In the genomic region with DNA sequence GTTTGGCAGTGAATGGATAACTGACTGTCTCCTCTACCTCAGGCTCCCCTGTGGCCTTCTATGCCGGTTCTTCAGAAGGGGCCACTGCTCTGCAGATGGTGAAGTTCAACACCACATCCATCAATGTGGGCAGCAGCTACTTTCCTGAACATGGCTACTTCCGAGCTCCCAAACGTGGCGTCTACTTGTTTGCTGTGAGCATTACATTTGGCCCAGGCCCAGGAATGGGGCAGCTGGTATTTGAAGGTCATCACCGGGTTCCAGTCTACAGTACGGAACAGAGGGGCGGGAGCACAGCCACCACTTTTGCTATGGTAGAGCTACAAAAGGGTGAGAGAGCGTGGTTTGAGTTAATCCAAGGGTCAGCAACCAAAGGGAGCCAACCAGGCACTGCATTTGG, we compare ENCODE assay signal across 28 mouse cellular contexts. TPM values are rescaled to one million over a fixed set of nuclear protein-coding genes. Genes with fewer than 3 reads are reported as not detected.
A peak's percentile ranks its signal among the peaks of the same experiment; 100 is the strongest.
DNase-seq lines count a peak whose midpoint lies in the region; ATAC-seq and TF ChIP-seq lines count a peak whose summit lies in the region.
"Had no signal": no experiment of that assay in that cellular context is flagged by ENCODE, and none has a peak within 500 bp of the region (broad histone marks: within the 10 kb centered on the region; RNA-seq: fewer than 3 reads in every experiment).

No protein-coding gene starts in this region.

- intact Hi-C loops in heart, adult 2 months (cut with DNase I) = no loop called here

- H3K4me1 ChIP-seq in forebrain, embryonic 11.5 days (replicated peaks; ENCODE audit: control insufficient read depth, insufficient read depth, low read length) = no peaks in the 10 kb centered on the region
- no peaks in the 10 kb centered on the region for H3K4me1 ChIP-seq in forebrain, embryonic 10.5 days
- H3K4me1 ChIP-seq in heart, postnatal 0 days (ENCODE audit: control insufficient read depth, insufficient read depth) = no peaks in the 10 kb centered on the region
- H3K4me1 ChIP-seq in heart, adult 2 months (ENCODE audit: control insufficient read depth, insufficient read depth, low read length) = no peaks in the 10 kb centered on the region; the same call in 1 of the 2 replicates
- no peaks in the 10 kb centered on the region for H3K4me1 ChIP-seq in lung, embryonic 14.5 days (ENCODE audit: insufficient read depth)
- H3K4me1 ChIP-seq: forebrain, embryonic 15.5 days; hindbrain, embryonic 15.5 days; intestine, embryonic 15.5 days; kidney, embryonic 15.5 days had no signal

- H3K4me2 ChIP-seq in forebrain, embryonic 11.5 days (ENCODE audit: low read depth, low read length, severe bottlenecking) = no peak overlapping the region
- no peak overlapping the region for H3K4me2 ChIP-seq in heart, postnatal 0 days (ENCODE audit: low read depth, low read length)
- H3K4me2 ChIP-seq in lung, embryonic 14.5 days = no peak overlapping the region
- H3K4me2 ChIP-seq: forebrain, embryonic 15.5 days; hindbrain, embryonic 15.5 days; intestine, embryonic 15.5 days; kidney, embryonic 15.5 days had no signal

- H3K27ac ChIP-seq in forebrain, embryonic 11.5 days (ENCODE audit: low read depth, low read length) = no peak overlapping the region
- no peak overlapping the region for H3K27ac ChIP-seq in forebrain, embryonic 10.5 days
- peak overlapping the region; percentile 32; the same call in 1 of the 2 replicates for H3K27ac ChIP-seq in heart, postnatal 0 days (ENCODE audit: low read depth)
- no peak overlapping the region for H3K27ac ChIP-seq in heart, adult 2 months
- no peak overlapping the region for H3K27ac ChIP-seq in lung, embryonic 14.5 days (ENCODE audit: low read depth)
- H3K27ac ChIP-seq: forebrain, embryonic 15.5 days; hindbrain, embryonic 15.5 days; intestine, embryonic 15.5 days; kidney, embryonic 15.5 days had no signal

- H3K9ac ChIP-seq in forebrain, embryonic 11.5 days (ENCODE audit: low read length) = no peak overlapping the region
- H3K9ac ChIP-seq in heart, postnatal 0 days (replicated peaks; ENCODE audit: low read depth, low read length) = no peak overlapping the region
- H3K9ac ChIP-seq in heart, adult 2 months (ENCODE audit: low read depth, low read length) = no peak overlapping the region
- no peak overlapping the region for H3K9ac ChIP-seq in lung, embryonic 14.5 days
- H3K9ac ChIP-seq: forebrain, embryonic 15.5 days; hindbrain, embryonic 15.5 days; intestine, embryonic 15.5 days; kidney, embryonic 15.5 days had no signal

- TF ChIP-seq POLR2A in heart, adult 2 months (IDR thresholded peaks at IDR 0.05; ENCODE audit: insufficient read depth, low read depth, low read length) = no peak

- H3K36me3 ChIP-seq in forebrain, embryonic 11.5 days (ENCODE audit: control insufficient read depth, insufficient read depth, low read length) = peaks cover 5% of the 10 kb centered on the region; the same call in 1 of the 2 replicates
- peaks cover 93% of the 10 kb centered on the region for H3K36me3 ChIP-seq in forebrain, embryonic 10.5 days (replicated peaks)
- peaks cover 52% of the 10 kb centered on the region for H3K36me3 ChIP-seq in heart, postnatal 0 days (replicated peaks; ENCODE audit: control insufficient read depth, insufficient read depth, low read length)
- peaks cover 4% of the 10 kb centered on the region for H3K36me3 ChIP-seq in heart, adult 2 months (ENCODE audit: control insufficient read depth, insufficient read depth, low read length)
- H3K36me3 ChIP-seq in lung, embryonic 14.5 days (ENCODE audit: insufficient read depth) = peaks cover 73% of the 10 kb centered on the region; the same call in 1 of the 2 replicates

- WGBS in forebrain, embryonic 11.5 days = 88% methylated on average over 8 of the region's 8 CpGs
- 92% methylated on average over 8 of the region's 8 CpGs for WGBS in forebrain, embryonic 10.5 days
- 31% methylated on average over 8 of the region's 8 CpGs for WGBS in heart, postnatal 0 days
- WGBS in heart, adult 2 months = 53% methylated on average over 8 of the region's 8 CpGs
- WGBS in lung, embryonic 14.5 days = 54% methylated on average over 8 of the region's 8 CpGs

- no peak for TF ChIP-seq EP300 in heart, postnatal 0 days (IDR thresholded peaks at IDR 0.05; ENCODE audit: low read depth)
- no peak for TF ChIP-seq EP300 in heart, adult 2 months (IDR thresholded peaks at IDR 0.05; ENCODE audit: insufficient read depth, low read depth, low read length)

- no peak for ATAC-seq in forebrain, embryonic 11.5 days (replicated peaks; ENCODE audit: low FRiP score)
- ATAC-seq in heart, postnatal 0 days (ENCODE audit: insufficient read depth, low read depth) = peak; percentile 64
- no peak for ATAC-seq in lung, embryonic 14.5 days (ENCODE audit: insufficient read depth)
- ATAC-seq: CD4-positive, CD25-positive, alpha-beta regulatory T cell, adult 4 months; forebrain, embryonic 15.5 days; intestine, embryonic 15.5 days had no signal

- DNase-seq in forebrain, embryonic 11.5 days (ENCODE audit: low spot score) = peak; percentile 37
- DNase-seq in forebrain, embryonic 10.5 days (ENCODE audit: extremely low spot score, low spot score) = no peak
- peak; percentile 46 for DNase-seq in heart, postnatal 0 days (ENCODE audit: low spot score)
- no peak for DNase-seq in heart, adult 2 months
- DNase-seq in lung, embryonic 14.5 days = peak; percentile 12
- no peak for DNase-seq in lung, postnatal 14 days
- peak; percentile 66 for DNase-seq in adrenal gland, postnatal 14 days
- no peak for DNase-seq in thymus, postnatal 10 days (ENCODE audit: low spot score in 2 of 2)
- DNase-seq: cerebellum, adult 9-10 months; gastrocnemius, postnatal 14 days; layer of hippocampus, postnatal 36 days; lung, adult 18-20 months; lung, postnatal 4 days; midbrain, embryonic 14.5 days; right cerebral cortex, adult 18-20 months; right cerebral cortex, postnatal 4 days; thymus, adult 2 months had no signal

- H3K9me3 ChIP-seq in forebrain, embryonic 11.5 days (ENCODE audit: control insufficient read depth, low read length) = no peaks in the 10 kb centered on the region
- H3K9me3 ChIP-seq in forebrain, embryonic 10.5 days = peaks cover 3% of the 10 kb centered on the region
- H3K9me3 ChIP-seq in heart, postnatal 0 days (replicated peaks; ENCODE audit: control insufficient read depth, low read length) = no peaks in the 10 kb centered on the region
- no peaks in the 10 kb centered on the region for H3K9me3 ChIP-seq in lung, embryonic 14.5 days (ENCODE audit: low read depth, low read length)
- H3K9me3 ChIP-seq: forebrain, embryonic 15.5 days; hindbrain, embryonic 15.5 days; intestine, embryonic 15.5 days; kidney, embryonic 15.5 days had no signal

- no peak overlapping the region for H3K4me3 ChIP-seq in forebrain, embryonic 11.5 days (ENCODE audit: low read depth, low read length)
- no peak overlapping the region for H3K4me3 ChIP-seq in forebrain, embryonic 10.5 days
- H3K4me3 ChIP-seq in heart, postnatal 0 days (ENCODE audit: low read depth, low read length) = no peak overlapping the region
- no peak overlapping the region for H3K4me3 ChIP-seq in heart, adult 2 months
- H3K4me3 ChIP-seq in lung, embryonic 14.5 days (ENCODE audit: low read depth, low read length) = no peak overlapping the region
- H3K4me3 ChIP-seq: forebrain, embryonic 15.5 days; hindbrain, embryonic 15.5 days; intestine, embryonic 15.5 days; kidney, embryonic 15.5 days had no signal

- no peak for TF ChIP-seq CTCF in heart, postnatal 0 days (IDR thresholded peaks at IDR 0.05; ENCODE audit: low read depth)
- no peak for TF ChIP-seq CTCF in heart, adult 2 months (IDR thresholded peaks at IDR 0.05)
- no peak for TF ChIP-seq CTCF in lung, embryonic 14.5 days (IDR thresholded peaks at IDR 0.05; ENCODE audit: low read depth)

- H3K27me3 ChIP-seq in forebrain, embryonic 11.5 days (ENCODE audit: control insufficient read depth, insufficient read depth, low read length) = no peaks in the 10 kb centered on the region
- H3K27me3 ChIP-seq in forebrain, embryonic 10.5 days (ENCODE audit: poor library complexity, severe bottlenecking) = no peaks in the 10 kb centered on the region
- H3K27me3 ChIP-seq in heart, postnatal 0 days (ENCODE audit: control insufficient read depth, insufficient read depth, low read length) = no peaks in the 10 kb centered on the region
- no peaks in the 10 kb centered on the region for H3K27me3 ChIP-seq in heart, adult 2 months (ENCODE audit: control insufficient read depth, insufficient read depth, low read length)
- H3K27me3 ChIP-seq in lung, embryonic 14.5 days (ENCODE audit: insufficient read depth, low read length) = no peaks in the 10 kb centered on the region
- H3K27me3 ChIP-seq: forebrain, embryonic 15.5 days; hindbrain, embryonic 15.5 days; intestine, embryonic 15.5 days; kidney, embryonic 15.5 days had no signal

- H3K79me2 ChIP-seq in heart, adult 2 months (replicated peaks; ENCODE audit: control insufficient read depth, insufficient read depth, low read length) = no peaks in the 10 kb centered on the region

RNA-seq across cellular contexts. Expression of a gene that starts 27.6 kb away (rescaled TPM):
- 7.2 and 7.6 TPM in 2 replicates for polyA plus RNA-seq in forebrain, embryonic 11.5 days (2014; fragmentation: Nextera tagmentation; extraction: Ambion mirVana)
- 6.2 and 6.7 TPM in 2 replicates for polyA plus RNA-seq in forebrain, embryonic 10.5 days (2016; fragmentation: Nextera tagmentation; extraction: Ambion mirVana)
- 41.7 and 85.7 TPM in 2 replicates for total RNA-seq in heart, postnatal 0 days (2014; rRNA removed; ENCODE audit: low replicate concordance)
- 18.7 and 20.4 TPM in 2 replicates for polyA plus RNA-seq in heart, postnatal 0 days (2015; fragmentation: Nextera tagmentation; extraction: Ambion mirVana)
- 10 to 100 TPM; 30.4 to 44.1 TPM for total RNA-seq in heart, adult 2 months (2021)
- 17.6 and 29.4 TPM in 2 replicates for polyA plus RNA-seq in heart, adult 2 months (2012; rRNA removed)
- polyA plus RNA-seq in lung, embryonic 14.5 days (2014; fragmentation: Nextera tagmentation; extraction: Ambion mirVana) = 9.9 and 12.1 TPM in 2 replicates
- total RNA-seq in adrenal gland, postnatal 14 days (2021) = 34.2 and 35.1 TPM in 2 replicates
- total RNA-seq: megakaryocyte-erythroid progenitor cell, adult 5-6 weeks had no signal

RNA-seq across cellular contexts. Expression of a gene that starts 28.3 kb away (rescaled TPM):
- 3.7 and 5.4 TPM in 2 replicates for polyA plus RNA-seq in forebrain, embryonic 11.5 days (2014; fragmentation: Nextera tagmentation; extraction: Ambion mirVana)
- 1.3 and 2.2 TPM in 2 replicates for polyA plus RNA-seq in forebrain, embryonic 10.5 days (2016; fragmentation: Nextera tagmentation; extraction: Ambion mirVana)
- 0.31 and 3.1 TPM in 2 replicates for total RNA-seq in heart, postnatal 0 days (2014; rRNA removed; ENCODE audit: low replicate concordance)
- polyA plus RNA-seq in heart, postnatal 0 days (2015; fragmentation: Nextera tagmentation; extraction: Ambion mirVana) = 0.92 and 1.7 TPM in 2 replicates
- 10 to 100 TPM; 11.5 to 12.9 TPM for total RNA-seq in heart, adult 2 months (2021)
- polyA plus RNA-seq in heart, adult 2 months (2012; rRNA removed) = 14.2 and 15.2 TPM in 2 replicates
- 4.9 and 5.2 TPM in 2 replicates for polyA plus RNA-seq in lung, embryonic 14.5 days (2014; fragmentation: Nextera tagmentation; extraction: Ambion mirVana)
- 17.4 and 33.4 TPM in 2 replicates for total RNA-seq in adrenal gland, postnatal 14 days (2021)
- total RNA-seq: megakaryocyte-erythroid progenitor cell, adult 5-6 weeks had no signal
- polyA plus RNA-seq: CD4-positive, CD25-positive, alpha-beta regulatory T cell, adult 4 months had no signal

RNA-seq across cellular contexts. Expression of a gene that starts 47.6 kb away (rescaled TPM):
- not detected in 2 replicates for polyA plus RNA-seq in forebrain, embryonic 11.5 days (2014; fragmentation: Nextera tagmentation; extraction: Ambion mirVana)
- not detected in 2 replicates for polyA plus RNA-seq in forebrain, embryonic 10.5 days (2016; fragmentation: Nextera tagmentation; extraction: Ambion mirVana)
- not detected in 2 replicates for total RNA-seq in heart, postnatal 0 days (2014; rRNA removed; ENCODE audit: low replicate concordance)
- not detected in 2 replicates for polyA plus RNA-seq in heart, postnatal 0 days (2015; fragmentation: Nextera tagmentation; extraction: Ambion mirVana)
- not detected for total RNA-seq in heart, adult 2 months (2021)
- not detected in 2 replicates for polyA plus RNA-seq in heart, adult 2 months (2012; rRNA removed)
- not detected in 2 replicates for polyA plus RNA-seq in lung, embryonic 14.5 days (2014; fragmentation: Nextera tagmentation; extraction: Ambion mirVana)
- total RNA-seq in adrenal gland, postnatal 14 days (2021) = 4.0 TPM in 1 of 2 replicates, not detected in the other
- total RNA-seq: heart, postnatal 25 days; layer of hippocampus, adult 8-10 months; layer of hippocampus, postnatal 36 days; megakaryocyte-erythroid progenitor cell, adult 5-6 weeks had no signal
- polyA plus RNA-seq: CD4-positive, CD25-positive, alpha-beta regulatory T cell, adult 4 months; forebrain, embryonic 15.5 days; hindbrain, embryonic 15.5 days; intestine, embryonic 15.5 days; kidney, embryonic 15.5 days; limb, embryonic 11.5 days; midbrain, embryonic 14.5 days; neural tube, embryonic 11.5 days; stomach, embryonic 14.5 days had no signal

Comparison
In these comparisons a context has a peak if more than half of its experiments do, and no peak if none do; other contexts are left out.
1. DNase-seq: peak in forebrain, embryonic 11.5 days (single experiment), heart, postnatal 0 days (single experiment), lung, embryonic 14.5 days (single experiment) and adrenal gland, postnatal 14 days (single experiment); none in forebrain, embryonic 10.5 days (single experiment), heart, adult 2 months (0 of 2), lung, postnatal 14 days (single experiment) and thymus, postnatal 10 days (0 of 2).